Mouse (Mus musculus): ENCODE measurements around the gene Actr5. TPM values are rescaled to one million over a fixed set of nuclear protein-coding genes. Genes with fewer than 3 reads are reported as not detected.

Actr5 gene
- total and polyA plus RNA-seq, 3 experiments, result 19.7 to 24.7 (median 20.2) TPM

GRCm38 (mm10) chr2:158593371-158593770 lies 31.3 kb upstream of the Actr5 start:
- DNase-seq (ENCODE audit: low spot score), result no peak
- TF ChIP-seq POLR2AphosphoS5 (IDR thresholded peaks at IDR 0.05; ENCODE audit: insufficient replicate concordance, low read depth, low read length) (no peak), TAL1 (conservative IDR thresholded peaks at IDR 0.05; ENCODE audit: low read depth, low read length) (peak; percentile 57)
- no peak overlapping the region for H3K4me3 ChIP-seq (ENCODE audit: low read depth, low read length)

GRCm38 (mm10) chr2:158595103-158595502 lies 29.6 kb upstream of the Actr5 start:
- no peak for DNase-seq (ENCODE audit: low spot score)
- Histone ChIP-seq H3K4me3 (ENCODE audit: low read depth, low read length) (no peak overlapping the region), H3K4me1 (ENCODE audit: insufficient read depth, low read depth, low read length) (peaks cover 19% of the 10 kb centered on the region), H3K27me3 (ENCODE audit: insufficient read depth, low read length) (peaks cover 49% of the 10 kb centered on the region), H3K9me3 (replicated peaks) (no peaks in the 10 kb centered on the region), H3K36me3 (replicated peaks) (no peaks in the 10 kb centered on the region)
- peak; percentile 31; the same call in 1 of the 2 replicates for ATAC-seq (ENCODE audit: extremely low read depth, insufficient number of reproducible peaks, low FRiP score, poor library complexity, severe bottlenecking)
- no peak for TF ChIP-seq POLR2AphosphoS5 (IDR thresholded peaks at IDR 0.05; ENCODE audit: insufficient replicate concordance, low read depth, low read length)
- TF ChIP-seq CTCF (IDR thresholded peaks at IDR 0.05; ENCODE audit: low read depth, low read length), result no peak

More at GRCm38 (mm10) chr2:158593371-158593770, 31.3 kb upstream of the Actr5 start:
- H3K4me1 ChIP-seq (ENCODE audit: insufficient read depth, low read depth, low read length), result peaks cover 16% of the 10 kb centered on the region
- no peaks in the 10 kb centered on the region for H3K36me3 ChIP-seq (replicated peaks)
- no peaks in the 10 kb centered on the region for H3K9me3 ChIP-seq (replicated peaks)
- ATAC-seq (ENCODE audit: extremely low read depth, insufficient number of reproducible peaks, low FRiP score, poor library complexity, severe bottlenecking), result peak; percentile 65
- peaks cover 50% of the 10 kb centered on the region for H3K27me3 ChIP-seq (ENCODE audit: insufficient read depth, low read length)

GRCm38 (mm10) chr2:158595577-158595976 lies 29.1 kb upstream of the Actr5 start:
- TF ChIP-seq GATA2 (IDR thresholded peaks at IDR 0.05; ENCODE audit: borderline replicate concordance, low read depth, low read length), result no peak
- TF ChIP-seq POLR2AphosphoS5 (IDR thresholded peaks at IDR 0.05; ENCODE audit: insufficient replicate concordance, low read depth, low read length), result no peak
- no peak for TF ChIP-seq CTCF (IDR thresholded peaks at IDR 0.05; ENCODE audit: low read depth, low read length)
- no peak for TF ChIP-seq GATA1 (IDR thresholded peaks at IDR 0.05; ENCODE audit: borderline replicate concordance, low read length)
- no peak for TF ChIP-seq TAL1 (conservative IDR thresholded peaks at IDR 0.05; ENCODE audit: low read depth, low read length)
- Histone ChIP-seq H3K36me3 (replicated peaks) (no peaks in the 10 kb centered on the region), H3K4me3 (ENCODE audit: low read depth, low read length) (no peak overlapping the region), H3K9me3 (replicated peaks) (no peaks in the 10 kb centered on the region), H3K4me1 (ENCODE audit: insufficient read depth, low read depth, low read length) (peaks cover 19% of the 10 kb centered on the region), H3K27me3 (ENCODE audit: insufficient read depth, low read length) (peaks cover 49% of the 10 kb centered on the region)
- DNase-seq (ENCODE audit: low spot score), result no peak
- no peak for ATAC-seq (ENCODE audit: extremely low read depth, insufficient number of reproducible peaks, low FRiP score, poor library complexity, severe bottlenecking)

- peaks cover 49% of the 10 kb centered on the region for H3K27me3 ChIP-seq (ENCODE audit: insufficient read depth, low read length)
- H3K36me3 ChIP-seq (replicated peaks), result no peaks in the 10 kb centered on the region
- no peak for DNase-seq (ENCODE audit: low spot score)
- H3K4me1 ChIP-seq (ENCODE audit: insufficient read depth, low read depth, low read length), result peaks cover 19% of the 10 kb centered on the region
- ATAC-seq (ENCODE audit: extremely low read depth, insufficient number of reproducible peaks, low FRiP score, poor library complexity, severe bottlenecking), result no peak
- H3K9me3 ChIP-seq (replicated peaks), result no peaks in the 10 kb centered on the region
- TF ChIP-seq POLR2AphosphoS5 (IDR thresholded peaks at IDR 0.05; ENCODE audit: insufficient replicate concordance, low read depth, low read length) (no peak), CTCF (IDR thresholded peaks at IDR 0.05; ENCODE audit: low read depth, low read length) (no peak), TAL1 (conservative IDR thresholded peaks at IDR 0.05; ENCODE audit: low read depth, low read length) (no peak), GATA2 (IDR thresholded peaks at IDR 0.05; ENCODE audit: borderline replicate concordance, low read depth, low read length) (no peak), GATA1 (IDR thresholded peaks at IDR 0.05; ENCODE audit: borderline replicate concordance, low read length) (no peak)
- no peak overlapping the region for H3K4me3 ChIP-seq (ENCODE audit: low read depth, low read length)
Measured at GRCm38 (mm10) chr2:158596803-158597202, 27.9 kb upstream of the Actr5 start.

- no peak for ATAC-seq (ENCODE audit: extremely low read depth, insufficient number of reproducible peaks, low FRiP score, poor library complexity, severe bottlenecking)
- peaks cover 42% of the 10 kb centered on the region for H3K27me3 ChIP-seq (ENCODE audit: insufficient read depth, low read length)
- TF ChIP-seq GATA2 (IDR thresholded peaks at IDR 0.05; ENCODE audit: borderline replicate concordance, low read depth, low read length) (no peak), TAL1 (conservative IDR thresholded peaks at IDR 0.05; ENCODE audit: low read depth, low read length) (no peak), POLR2AphosphoS5 (IDR thresholded peaks at IDR 0.05; ENCODE audit: insufficient replicate concordance, low read depth, low read length) (no peak), GATA1 (IDR thresholded peaks at IDR 0.05; ENCODE audit: borderline replicate concordance, low read length) (no peak), CTCF (IDR thresholded peaks at IDR 0.05; ENCODE audit: low read depth, low read length) (no peak)
Measured at GRCm38 (mm10) chr2:158600517-158600916, 24.2 kb upstream of the Actr5 start.

GRCm38 (mm10) chr2:158601326-158601725 lies 23.4 kb upstream of the Actr5 start:
- peaks cover 37% of the 10 kb centered on the region for H3K27me3 ChIP-seq (ENCODE audit: insufficient read depth, low read length)
- TF ChIP-seq CTCF (IDR thresholded peaks at IDR 0.05; ENCODE audit: low read depth, low read length) (no peak), POLR2AphosphoS5 (IDR thresholded peaks at IDR 0.05; ENCODE audit: insufficient replicate concordance, low read depth, low read length) (no peak), GATA1 (IDR thresholded peaks at IDR 0.05; ENCODE audit: borderline replicate concordance, low read length) (no peak), TAL1 (conservative IDR thresholded peaks at IDR 0.05; ENCODE audit: low read depth, low read length) (no peak), GATA2 (IDR thresholded peaks at IDR 0.05; ENCODE audit: borderline replicate concordance, low read depth, low read length) (no peak)

More at GRCm38 (mm10) chr2:158600517-158600916, 24.2 kb upstream of the Actr5 start:
- no peaks in the 10 kb centered on the region for H3K9me3 ChIP-seq (replicated peaks)
- H3K36me3 ChIP-seq (replicated peaks), result no peaks in the 10 kb centered on the region
- no peak overlapping the region for H3K4me3 ChIP-seq (ENCODE audit: low read depth, low read length)
- peaks cover 21% of the 10 kb centered on the region for H3K4me1 ChIP-seq (ENCODE audit: insufficient read depth, low read depth, low read length)
- no peak for DNase-seq (ENCODE audit: low spot score)

GRCm38 (mm10) chr2:158602663-158603062 lies 22.0 kb upstream of the Actr5 start:
- peaks cover 37% of the 10 kb centered on the region for H3K27me3 ChIP-seq (ENCODE audit: insufficient read depth, low read length)
- DNase-seq (ENCODE audit: low spot score) (no peak), ATAC-seq (ENCODE audit: extremely low read depth, insufficient number of reproducible peaks, low FRiP score, poor library complexity, severe bottlenecking) (no peak)
- H3K4me3 ChIP-seq (ENCODE audit: low read depth, low read length), result no peak overlapping the region
- H3K36me3 ChIP-seq (replicated peaks), result no peaks in the 10 kb centered on the region
- no peaks in the 10 kb centered on the region for H3K9me3 ChIP-seq (replicated peaks)
- H3K4me1 ChIP-seq (ENCODE audit: insufficient read depth, low read depth, low read length), result peaks cover 37% of the 10 kb centered on the region
- no peak for TF ChIP-seq POLR2AphosphoS5 (IDR thresholded peaks at IDR 0.05; ENCODE audit: insufficient replicate concordance, low read depth, low read length)
- no peak for TF ChIP-seq GATA1 (IDR thresholded peaks at IDR 0.05; ENCODE audit: borderline replicate concordance, low read length)
- TF ChIP-seq TAL1 (conservative IDR thresholded peaks at IDR 0.05; ENCODE audit: low read depth, low read length), result no peak
- no peak for TF ChIP-seq CTCF (IDR thresholded peaks at IDR 0.05; ENCODE audit: low read depth, low read length)
- TF ChIP-seq GATA2 (IDR thresholded peaks at IDR 0.05; ENCODE audit: borderline replicate concordance, low read depth, low read length), result no peak

More at GRCm38 (mm10) chr2:158601326-158601725, 23.4 kb upstream of the Actr5 start:
- no peak for ATAC-seq (ENCODE audit: extremely low read depth, insufficient number of reproducible peaks, low FRiP score, poor library complexity, severe bottlenecking)
- H3K4me1 ChIP-seq (ENCODE audit: insufficient read depth, low read depth, low read length), result peaks cover 29% of the 10 kb centered on the region
- no peak for DNase-seq (ENCODE audit: low spot score)
- H3K36me3 ChIP-seq (replicated peaks), result no peaks in the 10 kb centered on the region
- H3K9me3 ChIP-seq (replicated peaks), result no peaks in the 10 kb centered on the region
- no peak overlapping the region for H3K4me3 ChIP-seq (ENCODE audit: low read depth, low read length)

Measured in G1E (cell line).